Mouse (Mus musculus): ENCODE measurements around the gene Sh3pxd2b. TPM values are rescaled to one million over a fixed set of nuclear protein-coding genes. Genes with fewer than 3 reads are reported as not detected.

Sh3pxd2b gene
- polyA plus RNA-seq, 1 experiment from 2014 or later, result 31.3 TPM

- WGBS, result 62% methylated on average over 1 of the region's 3 CpGs
Measured at GRCm38 (mm10) chr11:32363188-32363587, 15.6 kb downstream of the Sh3pxd2b start.

GRCm38 (mm10) chr11:32363610-32364220 lies 16.1 kb downstream of the Sh3pxd2b start:
- WGBS, result 50% methylated on average over 3 of the region's 3 CpGs
- no peak overlapping the region for H3K4me2 ChIP-seq (ENCODE audit: low read depth, low read length)

More at GRCm38 (mm10) chr11:32363188-32363587, 15.6 kb downstream of the Sh3pxd2b start:
- peaks cover 31% of the 10 kb centered on the region for H3K4me1 ChIP-seq (ENCODE audit: control insufficient read depth, insufficient read depth, low read length)
- H3K9me3 ChIP-seq (ENCODE audit: control insufficient read depth, low read length), result no peaks in the 10 kb centered on the region
- H3K36me3 ChIP-seq (ENCODE audit: control insufficient read depth, insufficient read depth, low read length), result peaks cover 12% of the 10 kb centered on the region
- ATAC-seq (ENCODE audit: low read depth) (no peak), DNase-seq (ENCODE audit: low spot score) (no peak)
- no peak overlapping the region for H3K4me2 ChIP-seq (ENCODE audit: low read depth, low read length)
- H3K9ac ChIP-seq (ENCODE audit: low read depth, low read length), result no peak overlapping the region
- H3K27me3 ChIP-seq (replicated peaks; ENCODE audit: control insufficient read depth, insufficient read depth, low read length), result no peaks in the 10 kb centered on the region
- no peak overlapping the region for H3K4me3 ChIP-seq (ENCODE audit: low read depth, low read length)
- H3K27ac ChIP-seq (replicated peaks; ENCODE audit: low read depth, low read length), result peak overlapping the region; percentile 85; the same call in 1 of the 2 replicates

DNA sequence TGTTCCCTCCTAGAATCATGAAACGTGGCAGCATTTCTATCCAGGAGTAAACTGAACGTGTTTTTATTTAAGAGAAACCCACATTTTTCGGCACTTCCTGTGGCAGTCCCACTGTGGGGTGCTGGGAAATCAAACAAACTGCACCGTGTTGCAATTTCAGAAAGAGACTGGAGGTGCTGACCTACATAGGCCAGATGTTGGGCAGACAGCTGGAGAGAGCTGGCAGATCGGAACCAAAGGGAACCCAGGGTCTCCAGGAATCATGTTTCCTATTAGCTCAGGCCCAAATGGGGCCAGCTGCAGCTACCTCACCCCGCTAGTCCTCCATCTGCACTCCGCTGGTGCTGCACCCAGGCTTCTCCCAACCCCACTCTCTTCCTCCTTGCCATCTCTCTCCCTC lies 16.8 kb downstream of the Sh3pxd2b start:
- H3K27ac ChIP-seq (replicated peaks; ENCODE audit: low read depth, low read length), result peak overlapping the region; percentile 85
- DNase-seq (ENCODE audit: low spot score) (peak; percentile 54), ATAC-seq (ENCODE audit: low read depth) (peak; percentile 39)
- H3K9ac ChIP-seq (ENCODE audit: low read depth, low read length), result no peak overlapping the region
- H3K27me3 ChIP-seq (replicated peaks; ENCODE audit: control insufficient read depth, insufficient read depth, low read length), result no peaks in the 10 kb centered on the region
- no peak overlapping the region for H3K4me3 ChIP-seq (ENCODE audit: low read depth, low read length)
- WGBS, result 41% methylated on average over 7 of the region's 7 CpGs
- peaks cover 12% of the 10 kb centered on the region for H3K36me3 ChIP-seq (ENCODE audit: control insufficient read depth, insufficient read depth, low read length)
- H3K9me3 ChIP-seq (ENCODE audit: control insufficient read depth, low read length), result no peaks in the 10 kb centered on the region
- no peak overlapping the region for H3K4me2 ChIP-seq (ENCODE audit: low read depth, low read length)
- H3K4me1 ChIP-seq (ENCODE audit: control insufficient read depth, insufficient read depth, low read length), result peaks cover 31% of the 10 kb centered on the region

More at GRCm38 (mm10) chr11:32363610-32364220, 16.1 kb downstream of the Sh3pxd2b start:
- H3K4me1 ChIP-seq (ENCODE audit: control insufficient read depth, insufficient read depth, low read length), result peaks cover 31% of the 10 kb centered on the region
- H3K9me3 ChIP-seq (ENCODE audit: control insufficient read depth, low read length), result no peaks in the 10 kb centered on the region
- H3K36me3 ChIP-seq (ENCODE audit: control insufficient read depth, insufficient read depth, low read length), result peaks cover 12% of the 10 kb centered on the region
- H3K4me3 ChIP-seq (ENCODE audit: low read depth, low read length), result no peak overlapping the region
- peak; percentile 78 for DNase-seq (ENCODE audit: low spot score)
- no peaks in the 10 kb centered on the region for H3K27me3 ChIP-seq (replicated peaks; ENCODE audit: control insufficient read depth, insufficient read depth, low read length)
- peak; percentile 64; the same call in 1 of the 2 replicates for ATAC-seq (ENCODE audit: low read depth)
- H3K27ac ChIP-seq (replicated peaks; ENCODE audit: low read depth, low read length), result peak overlapping the region; percentile 85
- H3K9ac ChIP-seq (ENCODE audit: low read depth, low read length), result no peak overlapping the region

- Histone ChIP-seq H3K4me1 (ENCODE audit: control insufficient read depth, insufficient read depth, low read length) (peaks cover 31% of the 10 kb centered on the region), H3K36me3 (ENCODE audit: control insufficient read depth, insufficient read depth, low read length) (peaks cover 9% of the 10 kb centered on the region; the same call in 1 of the 2 replicates), H3K4me2 (ENCODE audit: low read depth, low read length) (no peak overlapping the region), H3K4me3 (ENCODE audit: low read depth, low read length) (no peak overlapping the region), H3K27me3 (replicated peaks; ENCODE audit: control insufficient read depth, insufficient read depth, low read length) (no peaks in the 10 kb centered on the region), H3K27ac (replicated peaks; ENCODE audit: low read depth, low read length) (peak overlapping the region; percentile 63; the same call in 1 of the 2 replicates), H3K9me3 (ENCODE audit: control insufficient read depth, low read length) (no peaks in the 10 kb centered on the region), H3K9ac (ENCODE audit: low read depth, low read length) (no peak overlapping the region)
- no peak for ATAC-seq (ENCODE audit: low read depth)
- 78% methylated on average over 4 of the region's 4 CpGs for WGBS
- DNase-seq (ENCODE audit: low spot score), result no peak
Measured at GRCm38 (mm10) chr11:32365498-32365897, 17.9 kb downstream of the Sh3pxd2b start.

GRCm38 (mm10) chr11:32367056-32367455 lies 19.4 kb downstream of the Sh3pxd2b start:
- ATAC-seq (ENCODE audit: low read depth) (no peak), DNase-seq (ENCODE audit: low spot score) (no peak)
- peaks cover 14% of the 10 kb centered on the region; the same call in 1 of the 2 replicates for H3K36me3 ChIP-seq (ENCODE audit: control insufficient read depth, insufficient read depth, low read length)
- H3K4me3 ChIP-seq (ENCODE audit: low read depth, low read length), result no peak overlapping the region
- no peaks in the 10 kb centered on the region for H3K27me3 ChIP-seq (replicated peaks; ENCODE audit: control insufficient read depth, insufficient read depth, low read length)
- peaks cover 31% of the 10 kb centered on the region for H3K4me1 ChIP-seq (ENCODE audit: control insufficient read depth, insufficient read depth, low read length)
- no peak overlapping the region for H3K4me2 ChIP-seq (ENCODE audit: low read depth, low read length)
- WGBS, result 53% methylated on average over 2 of the region's 2 CpGs
- H3K27ac ChIP-seq (replicated peaks; ENCODE audit: low read depth, low read length), result peak overlapping the region; percentile 63
- H3K9ac ChIP-seq (ENCODE audit: low read depth, low read length), result no peak overlapping the region
- H3K9me3 ChIP-seq (ENCODE audit: control insufficient read depth, low read length), result no peaks in the 10 kb centered on the region

DNA sequence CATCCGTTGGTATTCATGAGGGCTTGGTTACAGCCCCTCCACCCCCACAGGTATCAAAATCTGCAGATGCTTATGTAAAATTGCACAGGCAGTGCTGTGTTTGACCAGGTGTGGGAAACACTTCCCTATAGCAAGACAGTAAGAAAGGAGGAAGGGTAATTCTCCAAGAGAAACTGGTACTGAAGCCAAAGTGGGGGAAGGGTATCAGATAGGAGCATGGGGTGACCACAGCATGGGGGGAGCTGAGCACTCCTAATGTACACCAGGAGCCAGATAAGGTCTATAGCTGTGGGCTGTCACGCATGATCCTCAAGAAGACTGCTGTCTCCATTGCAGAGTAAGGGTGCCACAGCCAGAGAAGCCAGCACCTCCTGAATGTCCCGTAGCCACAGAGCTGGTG lies 21.4 kb downstream of the Sh3pxd2b start:
- H3K4me3 ChIP-seq (ENCODE audit: low read depth, low read length), result no peak overlapping the region

GRCm38 (mm10) chr11:32370881-32371280 lies 23.3 kb downstream of the Sh3pxd2b start:
- no peak overlapping the region for H3K4me2 ChIP-seq (ENCODE audit: low read depth, low read length)
- H3K4me3 ChIP-seq (ENCODE audit: low read depth, low read length), result no peak overlapping the region
- 61% methylated on average over 1 of the region's 1 CpGs for WGBS
- no peak for ATAC-seq (ENCODE audit: low read depth)
- DNase-seq (ENCODE audit: low spot score), result no peak
- peaks cover 44% of the 10 kb centered on the region for H3K36me3 ChIP-seq (ENCODE audit: control insufficient read depth, insufficient read depth, low read length)
- no peaks in the 10 kb centered on the region for H3K9me3 ChIP-seq (ENCODE audit: control insufficient read depth, low read length)
- no peaks in the 10 kb centered on the region for H3K27me3 ChIP-seq (replicated peaks; ENCODE audit: control insufficient read depth, insufficient read depth, low read length)
- no peak overlapping the region for H3K9ac ChIP-seq (ENCODE audit: low read depth, low read length)
- no peak overlapping the region for H3K27ac ChIP-seq (replicated peaks; ENCODE audit: low read depth, low read length)
- peaks cover 12% of the 10 kb centered on the region; the same call in 1 of the 2 replicates for H3K4me1 ChIP-seq (ENCODE audit: control insufficient read depth, insufficient read depth, low read length)

More for the DNA sequence above, 21.4 kb downstream of the Sh3pxd2b start:
- Histone ChIP-seq H3K9me3 (ENCODE audit: control insufficient read depth, low read length) (no peaks in the 10 kb centered on the region), H3K27ac (replicated peaks; ENCODE audit: low read depth, low read length) (no peak overlapping the region), H3K4me1 (ENCODE audit: control insufficient read depth, insufficient read depth, low read length) (peaks cover 28% of the 10 kb centered on the region), H3K36me3 (ENCODE audit: control insufficient read depth, insufficient read depth, low read length) (peaks cover 28% of the 10 kb centered on the region), H3K4me2 (ENCODE audit: low read depth, low read length) (no peak overlapping the region), H3K27me3 (replicated peaks; ENCODE audit: control insufficient read depth, insufficient read depth, low read length) (no peaks in the 10 kb centered on the region), H3K9ac (ENCODE audit: low read depth, low read length) (no peak overlapping the region)
- ATAC-seq (ENCODE audit: low read depth), result no peak
- no peak for DNase-seq (ENCODE audit: low spot score)
- WGBS, result 90% methylated on average over 3 of the region's 3 CpGs

DNA sequence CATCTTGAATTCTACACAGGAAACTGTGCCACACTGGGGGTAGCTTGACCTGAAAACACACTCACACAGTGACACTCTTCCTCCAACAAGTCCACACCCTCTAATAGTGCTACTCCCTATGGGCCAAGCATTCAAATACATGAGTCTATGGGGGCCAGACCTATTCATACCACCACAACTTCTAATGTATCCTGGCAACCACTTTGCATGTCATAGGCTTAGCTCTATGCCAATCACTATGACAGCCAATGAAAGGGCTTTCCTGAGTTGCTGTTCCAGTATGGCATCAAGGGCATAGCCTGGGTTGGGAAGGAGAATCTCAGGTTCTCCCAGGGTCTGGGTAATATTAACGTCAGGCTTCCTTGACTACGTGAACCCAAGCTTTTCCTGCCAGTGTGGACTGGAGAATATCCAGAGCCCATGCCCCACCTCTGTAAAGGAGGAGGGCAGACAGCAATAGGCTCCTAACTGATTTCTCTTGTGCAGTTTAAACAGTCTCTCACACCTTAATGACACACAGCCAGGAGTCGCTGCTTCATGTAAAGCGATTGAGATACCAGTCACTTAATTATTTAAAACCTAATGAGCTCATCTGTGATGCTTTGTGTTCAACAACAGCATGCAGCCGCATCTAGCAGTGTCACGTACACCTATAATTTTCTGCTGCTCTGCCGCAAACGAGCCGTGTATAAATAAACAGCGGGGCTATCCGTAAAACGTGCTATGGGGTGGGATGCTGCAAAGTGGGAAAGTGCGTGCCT lies 25.8 kb downstream of the Sh3pxd2b start:
- H3K4me2 ChIP-seq (ENCODE audit: low read depth, low read length), result no peak overlapping the region
- H3K9ac ChIP-seq (ENCODE audit: low read depth, low read length), result no peak overlapping the region
- DNase-seq (ENCODE audit: low spot score), result no peak
- no peaks in the 10 kb centered on the region for H3K27me3 ChIP-seq (replicated peaks; ENCODE audit: control insufficient read depth, insufficient read depth, low read length)
- ATAC-seq (ENCODE audit: low read depth), result 0 out of 2 replicates have a peak, but pooled peaks have one; percentile 6
- H3K4me3 ChIP-seq (ENCODE audit: low read depth, low read length), result no peak overlapping the region
- H3K4me1 ChIP-seq (ENCODE audit: control insufficient read depth, insufficient read depth, low read length), result no peaks in the 10 kb centered on the region; the same call in 1 of the 2 replicates
- WGBS, result 82% methylated on average over 13 of the region's 13 CpGs
- no peaks in the 10 kb centered on the region for H3K9me3 ChIP-seq (ENCODE audit: control insufficient read depth, low read length)
- H3K36me3 ChIP-seq (ENCODE audit: control insufficient read depth, insufficient read depth, low read length), result peaks cover 61% of the 10 kb centered on the region
- no peak overlapping the region for H3K27ac ChIP-seq (replicated peaks; ENCODE audit: low read depth, low read length)

Data from embryonic facial prominence, embryonic 14.5 days (tissue).